In the genomic region with DNA sequence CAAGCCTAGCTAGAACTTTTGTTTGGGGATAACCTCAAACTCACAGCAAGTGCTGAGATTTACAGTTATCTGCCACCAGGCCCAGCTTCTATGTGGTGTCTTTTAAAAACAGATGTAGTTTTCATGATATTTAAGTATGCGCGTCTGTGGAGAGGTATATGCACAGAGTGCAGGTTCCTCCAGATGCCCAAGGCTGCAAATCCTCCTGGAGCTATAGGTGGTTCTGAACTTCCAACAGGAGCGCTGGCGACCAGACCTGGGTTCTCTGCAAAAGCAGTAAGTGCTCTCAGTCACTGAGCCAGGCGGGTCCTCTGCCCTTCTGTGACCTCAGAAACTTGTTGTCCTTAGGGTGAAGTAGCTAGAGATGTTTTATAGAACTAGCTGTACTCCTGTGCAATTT, we compare ENCODE assay signal across 33 mouse cellular contexts.
"Had no signal": no experiment of that assay in that cellular context is flagged by ENCODE, and none has a peak within 500 bp of the region (broad histone marks: within the 10 kb centered on the region; RNA-seq: fewer than 3 reads in every experiment).

No protein-coding gene starts in this region.

- H3K4me3 ChIP-seq: heart, embryonic 12.5 days; heart, embryonic 13.5 days; heart, embryonic 15.5 days; hindbrain, embryonic 10.5 days; hindbrain, embryonic 12.5 days; hindbrain, embryonic 13.5 days; hindbrain, embryonic 15.5 days; intestine, embryonic 15.5 days; kidney, embryonic 15.5 days; layer of hippocampus, adult 2 months had no signal

- DNase-seq: heart, postnatal 10 days; heart, postnatal 36 days; heart, postnatal 4 days; kidney, adult 11 months; kidney, adult 18-20 months; kidney, adult 2 months; kidney, adult 8-10 months; kidney, adult 9 months; kidney, postnatal 10 days; kidney, postnatal 14 days; kidney, postnatal 25 days; kidney, postnatal 36 days; kidney, postnatal 4 days; layer of hippocampus, adult 9-11 months; layer of hippocampus, postnatal 36 days had no signal

- H3K27ac ChIP-seq: heart, embryonic 13.5 days; heart, embryonic 15.5 days; hindbrain, embryonic 10.5 days; hindbrain, embryonic 12.5 days; hindbrain, embryonic 13.5 days; hindbrain, embryonic 14.5 days; hindbrain, embryonic 15.5 days; hindbrain, postnatal 0 days; intestine, embryonic 15.5 days; kidney, embryonic 15.5 days; kidney, postnatal 0 days; layer of hippocampus, adult 2 months had no signal

- H3K27me3 ChIP-seq: heart, embryonic 12.5 days; heart, embryonic 13.5 days; heart, embryonic 15.5 days; hindbrain, embryonic 12.5 days; hindbrain, embryonic 13.5 days; hindbrain, embryonic 15.5 days; intestine, embryonic 15.5 days; kidney, embryonic 15.5 days had no signal

- ATAC-seq: hindbrain, embryonic 16.5 days; hindbrain, postnatal 0 days; inflammation-experienced regulatory T-cells, adult 6 months; intestine, embryonic 15.5 days; intestine, embryonic 16.5 days; intestine, postnatal 0 days had no signal

- H3K9me3 ChIP-seq: heart, embryonic 12.5 days; heart, embryonic 13.5 days; heart, embryonic 15.5 days; hindbrain, embryonic 10.5 days; hindbrain, embryonic 12.5 days; hindbrain, embryonic 13.5 days; hindbrain, embryonic 15.5 days; intestine, embryonic 15.5 days; kidney, embryonic 15.5 days had no signal

- H3K36me3 ChIP-seq: heart, embryonic 12.5 days; heart, embryonic 13.5 days; heart, embryonic 15.5 days; hindbrain, embryonic 10.5 days; hindbrain, embryonic 12.5 days; hindbrain, embryonic 13.5 days; hindbrain, embryonic 15.5 days; intestine, embryonic 15.5 days; kidney, embryonic 15.5 days had no signal

- H3K4me2 ChIP-seq: heart, embryonic 11.5 days; heart, embryonic 12.5 days; heart, embryonic 13.5 days; heart, embryonic 15.5 days; hindbrain, embryonic 12.5 days; hindbrain, embryonic 13.5 days; hindbrain, embryonic 14.5 days; hindbrain, embryonic 15.5 days; intestine, embryonic 15.5 days; kidney, embryonic 15.5 days had no signal

- H3K9ac ChIP-seq: heart, embryonic 12.5 days; heart, embryonic 13.5 days; heart, embryonic 15.5 days; hindbrain, embryonic 12.5 days; hindbrain, embryonic 13.5 days; hindbrain, embryonic 14.5 days; hindbrain, embryonic 15.5 days; intestine, embryonic 15.5 days; kidney, embryonic 15.5 days had no signal

- H3K4me1 ChIP-seq: heart, embryonic 12.5 days; heart, embryonic 15.5 days; hindbrain, embryonic 12.5 days; hindbrain, embryonic 13.5 days; hindbrain, embryonic 15.5 days; intestine, embryonic 15.5 days; kidney, embryonic 15.5 days had no signal
